Mouse (Mus musculus): ENCODE results near the gene Cdc25a. TPM values are rescaled to one million over a fixed set of nuclear protein-coding genes. Genes with fewer than 3 reads are reported as not detected.

The Cdc25a gene
- polyA plus RNA-seq, 1 experiment from 2014 or later: 49.5 TPM

DNA sequence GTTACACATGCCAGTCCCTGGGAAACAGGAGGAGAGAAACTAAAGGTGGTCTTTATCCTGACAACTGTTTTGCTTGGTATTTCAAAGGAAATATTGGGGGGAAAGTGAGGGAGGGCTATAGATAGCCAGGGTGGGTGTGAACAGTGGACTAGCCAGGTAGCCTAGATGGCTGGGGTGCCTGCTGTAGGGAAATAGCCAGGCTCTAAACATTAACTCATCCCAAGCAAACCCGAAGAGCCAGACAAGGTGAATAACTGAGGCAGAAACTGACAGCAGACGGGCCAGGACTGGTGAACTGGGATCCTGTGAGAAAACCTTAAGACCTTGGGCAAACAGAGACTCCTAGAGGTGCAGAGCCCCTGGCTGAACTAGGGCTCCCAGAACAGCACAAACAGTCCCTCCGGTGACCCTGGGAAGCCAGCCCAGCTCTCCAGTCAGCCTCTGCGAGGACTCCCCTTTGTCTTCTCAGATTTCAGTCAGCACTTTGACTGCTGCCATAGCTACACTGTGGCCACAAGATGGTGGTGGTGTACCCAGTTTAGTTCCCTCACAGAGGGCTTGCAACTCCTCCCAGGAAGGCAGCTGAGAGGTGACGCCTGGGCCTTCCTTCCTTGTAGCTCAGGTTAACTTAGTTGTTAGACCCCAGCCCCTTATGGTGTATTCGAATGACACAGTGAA is 19.2 kb downstream of the Cdc25a start:
- Histone ChIP-seq H3K9me3 (no peaks in the 10 kb centered on the region), H3K4me1 (replicated peaks) (peaks cover 4% of the 10 kb centered on the region; the same call in 1 of the 2 replicates), H3K9ac (replicated peaks) (no peak overlapping the region), H3K4me2 (no peak overlapping the region), H3K36me3 (peaks cover 54% of the 10 kb centered on the region), H3K27ac (peak overlapping the region; percentile 81), H3K4me3 (replicated peaks) (no peak overlapping the region), H3K27me3 (no peaks in the 10 kb centered on the region)
- ATAC-seq (ENCODE audit: insufficient number of reproducible peaks, insufficient read depth, low FRiP score, low TSS enrichment, low read depth): peak; percentile 84
- 30% methylated on average over 6 of the region's 6 CpGs for WGBS

- ATAC-seq (ENCODE audit: insufficient number of reproducible peaks, insufficient read depth, low FRiP score, low TSS enrichment, low read depth): no peak
- peaks cover 44% of the 10 kb centered on the region for H3K36me3 ChIP-seq
- WGBS: 86% methylated on average over 6 of the region's 6 CpGs
- no peak overlapping the region for H3K4me3 ChIP-seq (replicated peaks)
- H3K27ac ChIP-seq: no peak overlapping the region
- H3K9me3 ChIP-seq: no peaks in the 10 kb centered on the region
- H3K9ac ChIP-seq (replicated peaks): no peak overlapping the region
- peaks cover 4% of the 10 kb centered on the region; the same call in 1 of the 2 replicates for H3K4me1 ChIP-seq (replicated peaks)
- H3K27me3 ChIP-seq: no peaks in the 10 kb centered on the region
- no peak overlapping the region for H3K4me2 ChIP-seq
Observed at GRCm38 (mm10) chr9:109895593-109895992, 20.2 kb downstream of the Cdc25a start.

DNA sequence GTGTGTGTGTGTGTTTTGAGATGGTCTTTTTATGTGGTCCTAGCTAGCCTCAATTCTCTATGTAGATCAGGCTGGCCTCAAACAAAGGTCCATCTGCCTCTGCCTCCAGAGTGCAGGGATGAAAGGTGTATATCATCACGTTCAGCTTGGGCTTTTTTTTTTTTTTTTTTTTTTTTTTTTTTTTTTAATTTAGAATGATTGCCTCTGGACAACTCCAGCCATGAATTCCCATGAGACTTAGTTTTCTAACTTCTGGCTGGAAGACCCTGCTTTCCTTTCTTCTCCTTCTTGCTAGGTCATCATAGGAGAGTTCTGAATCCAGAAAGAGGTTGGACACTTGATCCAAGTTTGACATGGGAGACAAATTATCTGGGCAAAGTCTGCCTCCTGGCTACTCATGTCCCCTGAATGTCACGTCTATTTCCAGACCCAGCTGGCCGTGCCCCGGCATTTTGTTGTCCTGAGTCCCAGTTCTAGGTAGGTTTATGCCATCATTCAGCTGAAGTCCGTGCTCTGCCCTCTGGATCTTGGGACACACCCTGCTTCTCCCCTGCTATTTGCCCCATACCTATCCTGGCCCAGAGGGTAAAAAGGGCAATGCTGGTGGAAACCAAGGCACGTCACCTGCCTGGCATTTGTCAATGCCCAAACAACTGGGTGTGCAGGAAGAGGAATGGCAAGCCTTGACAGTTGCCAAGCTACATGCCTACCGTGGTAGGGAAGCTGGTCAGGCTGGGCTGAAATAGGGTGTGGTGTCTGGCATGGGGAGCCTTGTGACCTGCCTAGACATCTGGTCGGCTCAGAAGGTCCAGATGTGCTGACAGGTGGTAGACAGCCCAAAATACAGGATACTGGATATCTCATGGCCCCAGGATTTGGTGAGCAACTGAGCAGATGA is 21.1 kb downstream of the Cdc25a start:
- peaks cover 4% of the 10 kb centered on the region; the same call in 1 of the 2 replicates for H3K4me1 ChIP-seq (replicated peaks)
- WGBS: 78% methylated on average over 8 of the region's 8 CpGs
- H3K9me3 ChIP-seq: no peaks in the 10 kb centered on the region
- H3K36me3 ChIP-seq: peaks cover 35% of the 10 kb centered on the region
- H3K4me2 ChIP-seq: no peak overlapping the region
- no peak overlapping the region for H3K4me3 ChIP-seq (replicated peaks)
- no peak overlapping the region for H3K9ac ChIP-seq (replicated peaks)
- ATAC-seq (ENCODE audit: insufficient number of reproducible peaks, insufficient read depth, low FRiP score, low TSS enrichment, low read depth): no peak
- no peak overlapping the region for H3K27ac ChIP-seq
- no peaks in the 10 kb centered on the region for H3K27me3 ChIP-seq

- no peaks in the 10 kb centered on the region for H3K27me3 ChIP-seq
- H3K4me3 ChIP-seq (replicated peaks): no peak overlapping the region
- WGBS: 39% methylated on average over 2 of the region's 2 CpGs
- H3K9me3 ChIP-seq: no peaks in the 10 kb centered on the region
- no peak for ATAC-seq (ENCODE audit: insufficient number of reproducible peaks, insufficient read depth, low FRiP score, low TSS enrichment, low read depth)
- H3K4me2 ChIP-seq: no peak overlapping the region
- H3K4me1 ChIP-seq (replicated peaks): peaks cover 4% of the 10 kb centered on the region; the same call in 1 of the 2 replicates
- H3K27ac ChIP-seq: no peak overlapping the region
- H3K9ac ChIP-seq (replicated peaks): no peak overlapping the region
- peaks cover 20% of the 10 kb centered on the region for H3K36me3 ChIP-seq
Observed at GRCm38 (mm10) chr9:109898027-109898426, 22.6 kb downstream of the Cdc25a start.

GRCm38 (mm10) chr9:109899361-109899760 is 24.0 kb downstream of the Cdc25a start:
- Histone ChIP-seq H3K9me3 (no peaks in the 10 kb centered on the region), H3K9ac (replicated peaks) (no peak overlapping the region), H3K36me3 (peaks cover 7% of the 10 kb centered on the region), H3K27me3 (no peaks in the 10 kb centered on the region), H3K4me3 (replicated peaks) (no peak overlapping the region), H3K4me1 (replicated peaks) (peaks cover under 1% of the 10 kb centered on the region; the same call in 1 of the 2 replicates), H3K4me2 (no peak overlapping the region), H3K27ac (no peak overlapping the region)
- 71% methylated on average over 10 of the region's 15 CpGs for WGBS
- ATAC-seq (ENCODE audit: insufficient number of reproducible peaks, insufficient read depth, low FRiP score, low TSS enrichment, low read depth): no peak

GRCm38 (mm10) chr9:109899774-109900173 is 24.4 kb downstream of the Cdc25a start:
- no peak for ATAC-seq (ENCODE audit: insufficient number of reproducible peaks, insufficient read depth, low FRiP score, low TSS enrichment, low read depth)
- no peaks in the 10 kb centered on the region for H3K4me1 ChIP-seq (replicated peaks)
- H3K27ac ChIP-seq: no peak overlapping the region

DNA sequence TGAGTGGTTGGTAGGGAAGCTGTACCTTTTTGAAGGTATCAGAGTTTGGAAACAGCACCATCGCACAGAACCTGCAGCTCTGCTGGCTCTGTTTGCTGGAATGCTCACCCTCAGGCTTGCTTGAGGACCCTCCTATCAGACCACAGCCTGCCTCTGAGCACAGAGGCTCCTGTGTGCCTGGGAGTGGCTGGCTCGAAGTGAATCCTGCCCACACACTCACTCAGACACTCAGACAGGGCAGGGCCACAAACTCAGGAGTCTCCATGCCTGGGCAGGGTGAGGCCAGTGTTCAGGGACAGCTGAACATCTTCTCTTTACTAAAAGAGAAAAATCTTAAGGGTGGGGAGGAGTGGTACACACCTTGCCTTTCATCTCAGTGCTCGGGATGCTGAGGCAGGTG is 25.2 kb downstream of the Cdc25a start:
- H3K4me1 ChIP-seq (replicated peaks): no peaks in the 10 kb centered on the region
- no peaks in the 10 kb centered on the region for H3K9me3 ChIP-seq
- H3K9ac ChIP-seq (replicated peaks): no peak overlapping the region
- H3K4me3 ChIP-seq (replicated peaks): no peak overlapping the region
- WGBS: 93% methylated on average over 3 of the region's 3 CpGs
- no peak for ATAC-seq (ENCODE audit: insufficient number of reproducible peaks, insufficient read depth, low FRiP score, low TSS enrichment, low read depth)
- H3K36me3 ChIP-seq: peaks cover 6% of the 10 kb centered on the region
- H3K27me3 ChIP-seq: no peaks in the 10 kb centered on the region
- no peak overlapping the region for H3K27ac ChIP-seq
- H3K4me2 ChIP-seq: no peak overlapping the region

More at GRCm38 (mm10) chr9:109899774-109900173, 24.4 kb downstream of the Cdc25a start:
- no peak overlapping the region for H3K4me3 ChIP-seq (replicated peaks)
- H3K9ac ChIP-seq (replicated peaks): no peak overlapping the region
- H3K4me2 ChIP-seq: no peak overlapping the region
- peaks cover 6% of the 10 kb centered on the region for H3K36me3 ChIP-seq
- H3K9me3 ChIP-seq: no peaks in the 10 kb centered on the region
- 73% methylated on average over 8 of the region's 8 CpGs for WGBS
- no peaks in the 10 kb centered on the region for H3K27me3 ChIP-seq

GRCm38 (mm10) chr9:109902246-109902645 is 26.9 kb downstream of the Cdc25a start:
- H3K4me2 ChIP-seq: no peak overlapping the region
- H3K9ac ChIP-seq (replicated peaks): no peak overlapping the region
- ATAC-seq (ENCODE audit: insufficient number of reproducible peaks, insufficient read depth, low FRiP score, low TSS enrichment, low read depth): no peak
- no peaks in the 10 kb centered on the region for H3K4me1 ChIP-seq (replicated peaks)
- H3K36me3 ChIP-seq: no peaks in the 10 kb centered on the region
- H3K9me3 ChIP-seq: no peaks in the 10 kb centered on the region
- no peak overlapping the region for H3K4me3 ChIP-seq (replicated peaks)
- H3K27me3 ChIP-seq: no peaks in the 10 kb centered on the region
- WGBS: 62% methylated on average over 4 of the region's 4 CpGs
- no peak overlapping the region for H3K27ac ChIP-seq

- no peaks in the 10 kb centered on the region for H3K36me3 ChIP-seq
- WGBS: 72% methylated on average over 5 of the region's 5 CpGs
- no peaks in the 10 kb centered on the region for H3K27me3 ChIP-seq
- H3K4me2 ChIP-seq: no peak overlapping the region
- no peak overlapping the region for H3K27ac ChIP-seq
- H3K9ac ChIP-seq (replicated peaks): no peak overlapping the region
- no peaks in the 10 kb centered on the region for H3K4me1 ChIP-seq (replicated peaks)
- ATAC-seq (ENCODE audit: insufficient number of reproducible peaks, insufficient read depth, low FRiP score, low TSS enrichment, low read depth): no peak
- H3K9me3 ChIP-seq: no peaks in the 10 kb centered on the region
- H3K4me3 ChIP-seq (replicated peaks): no peak overlapping the region
Observed at GRCm38 (mm10) chr9:109902740-109903139, 27.4 kb downstream of the Cdc25a start.

GRCm38 (mm10) chr9:109907300-109907699 is 31.9 kb downstream of the Cdc25a start:
- no peak for ATAC-seq (ENCODE audit: insufficient number of reproducible peaks, insufficient read depth, low FRiP score, low TSS enrichment, low read depth)
- Histone ChIP-seq H3K36me3 (no peaks in the 10 kb centered on the region), H3K4me1 (replicated peaks) (no peaks in the 10 kb centered on the region), H3K4me2 (no peak overlapping the region), H3K27ac (no peak overlapping the region), H3K9ac (replicated peaks) (no peak overlapping the region), H3K4me3 (replicated peaks) (no peak overlapping the region), H3K27me3 (no peaks in the 10 kb centered on the region), H3K9me3 (no peaks in the 10 kb centered on the region)
- WGBS: 64% methylated on average over 8 of the region's 8 CpGs

GRCm38 (mm10) chr9:109907774-109908465 is 32.5 kb downstream of the Cdc25a start:
- H3K4me2 ChIP-seq: no peak overlapping the region
- no peaks in the 10 kb centered on the region for H3K27me3 ChIP-seq
- no peaks in the 10 kb centered on the region for H3K4me1 ChIP-seq (replicated peaks)
- H3K36me3 ChIP-seq: no peaks in the 10 kb centered on the region
- no peak for ATAC-seq (ENCODE audit: insufficient number of reproducible peaks, insufficient read depth, low FRiP score, low TSS enrichment, low read depth)
- H3K27ac ChIP-seq: no peak overlapping the region
- H3K9ac ChIP-seq (replicated peaks): no peak overlapping the region
- no peaks in the 10 kb centered on the region for H3K9me3 ChIP-seq
- H3K4me3 ChIP-seq (replicated peaks): no peak overlapping the region
- 75% methylated on average over 6 of the region's 6 CpGs for WGBS
